Mouse (Mus musculus) hindlimb bud, embryonic 11.5 days (tissue): Measurements from ENCODE around the gene Fyttd1.
"Not testable (repeated sequence)": the region's sequence is repeated elsewhere in the genome, so short reads cannot be mapped to it uniquely, and the experiment has no call there.

Source experiments
- DNase-seq: peaks from one replicate; pipeline ENCODE4 v3.0.0-alpha.2; 2012; ENCODE audit warnings: low read depth, low spot score; ENCODE audit errors: extremely low spot score

The Fyttd1 gene

GRCm38 (mm10) chr16:32878972-32879926 is 1.9 kb downstream of the Fyttd1 start:
- DNase-seq: no peak

GRCm38 (mm10) chr16:32881538-32881937 is 4.2 kb downstream of the Fyttd1 start:
- no peak for DNase-seq

- no peak for DNase-seq
Measured at GRCm38 (mm10) chr16:32887996-32888395, 10.7 kb downstream of the Fyttd1 start.

GRCm38 (mm10) chr16:32889881-32890280 is 12.6 kb downstream of the Fyttd1 start:
- DNase-seq: no peak

DNA sequence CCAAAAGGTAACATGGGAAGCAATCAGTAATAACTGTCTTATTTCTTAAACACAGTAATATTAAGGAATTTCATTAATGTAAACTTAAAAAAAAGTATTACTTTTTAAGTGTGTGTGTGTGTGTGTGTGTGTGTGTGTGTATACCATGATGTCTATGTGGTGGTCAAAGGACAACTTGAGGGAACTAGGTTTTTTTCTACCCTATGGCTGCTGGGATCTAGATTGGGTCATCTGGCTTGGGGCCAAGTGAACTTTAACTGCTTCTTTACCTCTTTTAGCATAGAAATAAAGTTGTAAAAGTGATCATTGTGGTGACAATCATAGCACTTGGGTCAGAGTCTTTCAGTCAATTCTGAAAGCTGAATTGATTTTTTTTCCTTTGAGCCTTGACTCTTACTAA is 18.8 kb downstream of the Fyttd1 start:
- DNase-seq: no peak

DNA sequence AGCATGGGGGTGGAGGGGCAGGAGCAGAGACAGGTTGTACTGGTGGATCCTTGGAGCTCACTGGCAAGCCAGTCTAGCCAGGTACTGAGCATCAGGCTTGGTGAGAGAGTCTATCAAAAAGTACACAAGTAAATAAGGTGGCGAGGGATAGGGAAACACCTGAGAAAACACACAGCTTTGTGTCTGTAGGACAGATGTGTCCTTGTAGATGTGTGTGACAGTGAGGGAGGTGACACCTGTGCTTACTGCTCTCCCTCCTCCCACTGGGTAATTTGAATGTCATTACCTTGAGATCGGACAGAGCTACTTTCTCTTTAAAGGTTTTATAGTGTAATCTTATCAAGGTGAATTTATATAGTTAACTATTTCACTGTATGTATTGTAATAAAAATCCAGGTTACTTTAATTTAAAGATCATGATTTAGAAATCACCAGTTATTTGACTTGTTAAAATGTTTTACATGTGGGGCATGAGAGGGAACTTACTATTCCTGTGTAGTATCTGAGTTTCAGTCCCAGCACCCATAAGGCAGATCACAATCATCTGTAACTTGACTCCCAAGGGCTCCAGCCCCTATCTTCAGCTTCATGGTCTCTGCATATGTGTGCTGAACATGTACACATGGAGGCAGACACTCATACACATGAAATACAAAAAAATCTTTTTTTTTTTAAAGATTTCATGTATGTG is 24.2 kb downstream of the Fyttd1 start:
- DNase-seq: no peak

DNA sequence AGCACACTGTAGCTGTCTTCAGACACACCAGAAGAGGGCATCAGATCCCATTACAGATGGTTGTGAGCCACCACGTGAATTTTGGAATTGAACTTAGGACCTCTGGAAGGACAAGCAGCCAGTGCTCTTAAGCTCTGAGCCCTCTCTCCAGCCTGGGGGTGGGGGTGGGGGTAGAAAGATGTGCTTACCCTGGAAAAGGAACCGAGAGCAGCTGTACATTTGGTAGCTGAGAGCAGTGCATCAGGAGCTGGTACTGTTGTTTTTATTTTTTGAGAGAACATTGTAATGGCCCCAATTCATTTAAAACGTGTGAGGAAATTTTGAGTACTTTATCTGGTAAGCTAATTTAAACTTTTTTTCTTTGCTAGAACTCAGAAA is 24.7 kb downstream of the Fyttd1 start:
- DNase-seq: no peak

DNA sequence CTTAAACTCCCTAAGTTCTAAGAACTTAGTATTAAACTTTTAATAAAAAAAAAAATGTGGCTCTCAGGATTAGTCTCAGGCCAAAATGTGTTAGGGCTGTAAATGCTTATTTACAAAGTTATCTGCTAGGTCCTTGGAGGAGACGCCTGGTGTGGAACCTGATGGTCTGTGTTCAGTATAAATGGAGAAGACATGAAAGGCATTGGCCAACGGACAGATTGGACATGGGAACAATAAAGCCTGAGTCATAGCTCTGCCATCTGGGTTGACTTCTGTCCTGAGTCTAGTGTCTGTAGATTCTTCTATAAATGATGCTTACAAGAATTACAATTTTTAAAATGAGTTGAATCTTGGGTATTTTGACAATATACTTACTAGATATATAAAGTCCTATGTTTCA is 28.9 kb downstream of the Fyttd1 start:
- DNase-seq: no peak

- no peak for DNase-seq
Measured at GRCm38 (mm10) chr16:32906727-32907126, 29.4 kb downstream of the Fyttd1 start.

DNA sequence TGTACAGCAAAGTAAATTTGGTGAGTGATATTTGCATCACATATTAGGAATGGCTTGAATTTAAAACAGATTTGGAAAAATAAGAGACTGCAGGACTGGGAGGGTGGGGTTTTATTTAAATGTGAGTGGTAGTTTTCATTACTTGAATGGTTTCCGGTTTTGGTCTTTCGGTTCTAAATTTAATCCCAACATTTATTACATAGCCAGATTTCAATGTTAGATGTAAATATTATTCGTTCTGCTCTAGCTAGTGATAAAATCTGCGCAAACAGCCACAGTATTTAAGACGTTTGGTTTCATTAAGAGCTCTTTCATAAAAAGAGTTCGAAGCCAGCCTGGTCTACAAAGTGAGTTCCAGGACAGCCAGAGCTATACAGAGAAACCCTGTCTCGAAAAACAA is 35.9 kb downstream of the Fyttd1 start:
- DNase-seq: no peak

GRCm38 (mm10) chr16:32913937-32914881 is 36.9 kb downstream of the Fyttd1 start, which contains the start of gene Lrch3:
Lrch3 (plus strand) TSS chr16:32914100.
- peak; percentile 46 for DNase-seq

- DNase-seq: no peak
Measured at GRCm38 (mm10) chr16:32915292-32916068, 38.2 kb downstream of the Fyttd1 start.

DNA sequence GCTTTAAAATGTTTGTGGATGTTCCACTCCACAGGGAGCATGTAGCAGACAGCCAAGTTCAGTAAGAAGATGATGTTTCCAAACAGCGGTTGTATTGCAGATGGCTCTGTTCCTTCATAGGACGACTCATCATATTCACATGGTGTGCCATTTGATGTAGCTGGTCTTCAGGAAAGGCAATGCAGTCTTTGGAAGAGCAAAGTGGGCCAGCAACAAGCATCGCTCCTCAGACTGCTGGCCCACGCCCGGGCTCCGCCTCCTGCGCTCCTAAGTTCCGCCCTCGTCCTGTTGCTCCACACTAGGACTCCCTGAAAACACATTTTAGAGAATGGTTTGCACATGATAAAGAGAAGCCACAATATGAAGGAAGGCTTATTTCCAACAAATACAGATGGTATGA is 49.3 kb downstream of the Fyttd1 start:
- not testable (repeated sequence) for DNase-seq

GRCm38 (mm10) chr16:32927044-32927443 is 49.7 kb downstream of the Fyttd1 start:
- no peak for DNase-seq

- DNase-seq: no peak
Measured at GRCm38 (mm10) chr16:32929918-32930317, 52.6 kb downstream of the Fyttd1 start.

GRCm38 (mm10) chr16:32934470-32934869 is 57.2 kb downstream of the Fyttd1 start:
- DNase-seq: no peak

DNA sequence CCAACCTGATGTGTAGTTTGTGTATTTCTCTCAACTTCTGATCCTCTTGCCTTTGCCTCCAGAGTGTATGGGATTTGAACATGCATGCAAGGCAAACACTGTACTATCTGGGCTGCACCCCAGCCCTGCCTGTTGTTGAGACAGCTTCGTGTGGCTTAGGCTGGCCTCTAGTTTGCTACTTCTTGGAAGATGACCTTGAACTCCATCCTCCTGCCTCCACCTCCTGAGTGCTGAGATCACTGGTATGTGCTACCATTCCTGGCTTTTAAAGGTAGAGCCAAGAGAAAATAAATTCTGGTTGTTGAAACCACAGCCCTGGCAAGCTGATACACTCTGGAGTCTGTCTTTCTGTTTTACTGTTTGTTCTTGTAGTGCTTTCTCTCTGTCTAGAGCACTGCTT is 57.8 kb downstream of the Fyttd1 start:
- DNase-seq: no peak

DNA sequence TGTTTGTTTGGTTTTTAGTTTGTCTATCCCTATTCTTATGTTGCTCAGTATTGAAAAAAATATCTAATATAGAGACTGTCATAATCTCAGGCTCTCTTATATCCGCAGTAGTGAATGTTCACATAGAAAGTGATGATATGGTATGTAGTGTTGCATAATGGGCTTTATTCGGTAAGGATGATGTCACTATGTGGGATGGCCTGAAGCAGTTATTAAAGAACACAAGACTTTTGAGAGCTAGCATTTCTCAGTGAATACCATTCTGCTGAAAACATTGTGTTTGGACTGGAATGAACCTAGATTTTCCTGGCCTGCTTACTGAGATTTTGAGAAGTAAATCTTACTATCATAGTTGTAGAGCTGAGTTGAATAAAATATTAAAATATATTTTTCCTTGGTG is 60.1 kb downstream of the Fyttd1 start:
- DNase-seq: no peak

GRCm38 (mm10) chr16:32939301-32939700 is 62.0 kb downstream of the Fyttd1 start:
- not testable (repeated sequence) for DNase-seq

DNA sequence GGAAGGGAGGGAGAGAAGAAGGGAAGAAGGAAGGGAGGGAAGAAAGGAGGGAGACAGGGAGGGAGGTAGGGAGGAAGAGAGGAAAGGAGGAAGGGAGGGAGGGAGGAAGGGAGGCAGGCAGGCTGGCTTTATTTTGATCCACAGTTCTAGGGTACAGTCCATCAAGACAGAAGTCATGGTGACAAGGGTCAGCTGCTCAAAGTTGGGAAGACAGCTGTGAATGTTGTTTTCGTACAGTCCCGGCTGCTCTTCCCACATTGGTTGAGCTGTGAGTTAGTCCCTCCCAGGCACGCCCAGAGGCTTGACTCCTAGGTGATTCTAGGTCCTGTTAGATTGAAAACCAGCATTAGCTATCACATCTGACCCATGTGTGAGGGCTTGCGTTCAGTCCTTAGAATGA is 62.4 kb downstream of the Fyttd1 start:
- not testable (repeated sequence) for DNase-seq
